Mouse (Mus musculus): Measurements from ENCODE around the gene Erich3. TPM values are rescaled to one million over a fixed set of nuclear protein-coding genes. Genes with fewer than 3 reads are reported as not detected.

Gene Erich3
- total and polyA plus RNA-seq, 3 experiments = 0.42 to 2.3 (median 1.9) TPM

- no peak overlapping the region for H3K4me2 ChIP-seq (ENCODE audit: insufficient read depth, low read depth, poor library complexity, severe bottlenecking)
- no peak overlapping the region for H3K27ac ChIP-seq (ENCODE audit: insufficient read depth, low read depth)
- H3K79me2 ChIP-seq (replicated peaks; ENCODE audit: control insufficient read depth, extremely low read depth, insufficient read depth, poor library complexity, severe bottlenecking) = no peaks in the 10 kb centered on the region
- in situ Hi-C loops (cut with MboI; ENCODE audit: low pct_ligation_motif_present, low pct_unique_long_range_greater_than_20kb, low sequenced_read_pairs) (no loop called here), dilution Hi-C loops (cut with MboI; ENCODE audit: extremely low pct_ligation_motif_present, extremely low pct_unique_long_range_greater_than_20kb, low sequenced_read_pairs) (no loop called here)
- H3K4me1 ChIP-seq (ENCODE audit: control insufficient read depth in 1 of 2, insufficient read depth in 2 of 2) = peaks cover 0 to 6% of the 10 kb centered on the region in 2 experiments; a peak in 1 of 4 replicates
- no peak overlapping the region for H3K9ac ChIP-seq (ENCODE audit: insufficient read depth, low read depth)
- DNase-seq (ENCODE audit: extremely low read depth) = no peak
- TF ChIP-seq MYC (IDR thresholded peaks at IDR 0.05; ENCODE audit: low read depth, low read length) (no peak), JUN (IDR thresholded peaks at IDR 0.05; ENCODE audit: insufficient read depth, low read depth, low read length) (no peak), MAZ (IDR thresholded peaks at IDR 0.05; ENCODE audit: low read depth, low read length) (no peak), POLR2A (IDR thresholded peaks at IDR 0.05; ENCODE audit: low read depth, low read length) (no peak), TBP (conservative IDR thresholded peaks at IDR 0.05; ENCODE audit: low read depth, low read length) (no peak), CHD2 (IDR thresholded peaks at IDR 0.05; ENCODE audit: low read length) (no peak), PAX5 (IDR thresholded peaks at IDR 0.05; ENCODE audit: low read length) (no peak)
- H3K9me3 ChIP-seq (replicated peaks; ENCODE audit: low read length) = no peaks in the 10 kb centered on the region
- no peaks in the 10 kb centered on the region for H3K27me3 ChIP-seq (replicated peaks)
- H3K4me3 ChIP-seq (replicated peaks in 1 of 3; ENCODE audit: low read depth in 2 of 3, low read length in 2 of 3, poor library complexity in 1 of 3) = no peak overlapping the region
- H3K36me3 ChIP-seq (replicated peaks in 1 of 2; ENCODE audit: control insufficient read depth in 1 of 2, insufficient read depth in 1 of 2, low read length in 1 of 2) = no peaks in the 10 kb centered on the region
These were observed 146.7 kb downstream of the Erich3 start for GRCm38 (mm10) chr3:154810273-154810870.

- Histone ChIP-seq H3K9ac (ENCODE audit: insufficient read depth, low read depth) (no peak overlapping the region), H3K27ac (ENCODE audit: insufficient read depth, low read depth) (no peak overlapping the region), H3K4me1 (ENCODE audit: control insufficient read depth in 1 of 2, insufficient read depth in 2 of 2) (peaks cover 0 to 6% of the 10 kb centered on the region in 2 experiments; a peak in 1 of 4 replicates), H3K4me3 (replicated peaks in 1 of 3; ENCODE audit: low read depth in 2 of 3, low read length in 2 of 3, poor library complexity in 1 of 3) (no peak overlapping the region), H3K9me3 (replicated peaks; ENCODE audit: low read length) (no peaks in the 10 kb centered on the region), H3K27me3 (replicated peaks) (no peaks in the 10 kb centered on the region), H3K36me3 (replicated peaks in 1 of 2; ENCODE audit: control insufficient read depth in 1 of 2, insufficient read depth in 1 of 2, low read length in 1 of 2) (no peaks in the 10 kb centered on the region), H3K79me2 (replicated peaks; ENCODE audit: control insufficient read depth, extremely low read depth, insufficient read depth, poor library complexity, severe bottlenecking) (no peaks in the 10 kb centered on the region), H3K4me2 (ENCODE audit: insufficient read depth, low read depth, poor library complexity, severe bottlenecking) (no peak overlapping the region)
- in situ Hi-C loops (cut with MboI; ENCODE audit: low pct_ligation_motif_present, low pct_unique_long_range_greater_than_20kb, low sequenced_read_pairs) = no loop called here
- dilution Hi-C loops (cut with MboI; ENCODE audit: extremely low pct_ligation_motif_present, extremely low pct_unique_long_range_greater_than_20kb, low sequenced_read_pairs) = no loop called here
- no peak for DNase-seq (ENCODE audit: extremely low read depth)
- no peak for TF ChIP-seq POLR2AphosphoS2 (IDR thresholded peaks at IDR 0.05; ENCODE audit: low read depth, low read length)
- no peak for TF ChIP-seq MXI1 (IDR thresholded peaks at IDR 0.05; ENCODE audit: low read depth, low read length)
- TF ChIP-seq MAFK (IDR thresholded peaks at IDR 0.05; ENCODE audit: insufficient replicate concordance, low read length) = no peak
- no peak for TF ChIP-seq ZMIZ1 (IDR thresholded peaks at IDR 0.05; ENCODE audit: low read depth, low read length)
- no peak for TF ChIP-seq CHD1 (IDR thresholded peaks at IDR 0.05; ENCODE audit: low read depth, low read length)
These were observed 147.6 kb downstream of the Erich3 start for GRCm38 (mm10) chr3:154811281-154811680.

- Histone ChIP-seq H3K79me2 (replicated peaks; ENCODE audit: control insufficient read depth, extremely low read depth, insufficient read depth, poor library complexity, severe bottlenecking) (no peaks in the 10 kb centered on the region), H3K9me3 (replicated peaks; ENCODE audit: low read length) (no peaks in the 10 kb centered on the region), H3K4me2 (ENCODE audit: insufficient read depth, low read depth, poor library complexity, severe bottlenecking) (no peak overlapping the region), H3K36me3 (replicated peaks in 1 of 2; ENCODE audit: control insufficient read depth in 1 of 2, insufficient read depth in 1 of 2, low read length in 1 of 2) (no peaks in the 10 kb centered on the region), H3K27ac (ENCODE audit: insufficient read depth, low read depth) (no peak overlapping the region), H3K4me3 (replicated peaks in 1 of 3; ENCODE audit: low read depth in 2 of 3, low read length in 2 of 3, poor library complexity in 1 of 3) (no peak overlapping the region), H3K4me1 (ENCODE audit: control insufficient read depth in 1 of 2, insufficient read depth in 2 of 2) (peaks cover 0 to 6% of the 10 kb centered on the region in 2 experiments; a peak in 1 of 4 replicates), H3K27me3 (replicated peaks) (no peaks in the 10 kb centered on the region), H3K9ac (ENCODE audit: insufficient read depth, low read depth) (no peak overlapping the region)
- dilution Hi-C loops (cut with MboI; ENCODE audit: extremely low pct_ligation_motif_present, extremely low pct_unique_long_range_greater_than_20kb, low sequenced_read_pairs) (no loop called here), in situ Hi-C loops (cut with MboI; ENCODE audit: low pct_ligation_motif_present, low pct_unique_long_range_greater_than_20kb, low sequenced_read_pairs) (no loop called here)
- no peak for DNase-seq (ENCODE audit: extremely low read depth)
- no peak for TF ChIP-seq CTCF (conservative IDR thresholded peaks at IDR 0.05 in 1 of 2, IDR thresholded peaks at IDR 0.05 in 1 of 2; ENCODE audit: low read depth in 2 of 2, low read length in 2 of 2)
- no peak for TF ChIP-seq TCF12 (IDR thresholded peaks at IDR 0.05; ENCODE audit: low read depth, low read length)
- TF ChIP-seq MYC (IDR thresholded peaks at IDR 0.05; ENCODE audit: low read depth, low read length) = no peak
- no peak for TF ChIP-seq IRF4 (IDR thresholded peaks at IDR 0.05; ENCODE audit: low read depth, low read length)
- no peak for TF ChIP-seq BHLHE40 (IDR thresholded peaks at IDR 0.05; ENCODE audit: low read depth, low read length)
- no peak for TF ChIP-seq ZMIZ1 (IDR thresholded peaks at IDR 0.05; ENCODE audit: low read depth, low read length)
- TF ChIP-seq EP300 (IDR thresholded peaks at IDR 0.05; ENCODE audit: low read length) = no peak
- no peak for TF ChIP-seq PAX5 (IDR thresholded peaks at IDR 0.05; ENCODE audit: low read length)
- TF ChIP-seq NRF1 (IDR thresholded peaks at IDR 0.05; ENCODE audit: low read depth, low read length) = no peak
- TF ChIP-seq MAZ (IDR thresholded peaks at IDR 0.05; ENCODE audit: low read depth, low read length) = no peak
These were observed 148.2 kb downstream of the Erich3 start for GRCm38 (mm10) chr3:154811833-154812232.

Measured in CH12.LX (cell line).